Mouse (Mus musculus): ENCODE data around the gene Klf2.

Klf2 gene

DNA sequence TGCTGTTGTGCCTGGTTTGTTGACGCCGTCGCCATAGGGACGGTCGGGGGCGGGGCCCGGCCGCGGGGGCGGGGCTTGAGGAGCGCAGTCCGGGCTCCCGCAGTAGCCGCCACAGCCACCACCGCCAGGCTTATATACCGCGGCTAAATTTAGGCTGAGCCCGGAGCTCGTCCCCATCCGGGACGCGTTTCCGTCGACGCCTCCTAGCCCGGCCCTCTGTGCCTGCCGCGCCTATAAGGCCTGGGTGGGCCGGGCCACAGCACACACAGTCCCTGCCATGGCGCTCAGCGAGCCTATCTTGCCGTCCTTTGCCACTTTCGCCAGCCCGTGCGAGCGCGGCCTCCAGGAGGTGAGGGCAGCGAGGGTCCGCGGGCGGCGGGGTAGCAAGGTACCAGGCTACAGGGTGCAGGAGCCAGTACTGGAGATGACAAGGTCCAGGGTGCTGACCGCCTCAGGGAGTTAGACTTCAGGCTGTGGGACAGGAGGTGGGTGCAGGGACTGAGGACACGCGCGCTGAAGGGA, at the start of gene Klf2:
Gene Klf2 (plus strand): TSS at position 233 of the 522 bp plus-strand sequence.
- peak; percentile 74 for DNase-seq (ENCODE audit: low spot score)

DNA sequence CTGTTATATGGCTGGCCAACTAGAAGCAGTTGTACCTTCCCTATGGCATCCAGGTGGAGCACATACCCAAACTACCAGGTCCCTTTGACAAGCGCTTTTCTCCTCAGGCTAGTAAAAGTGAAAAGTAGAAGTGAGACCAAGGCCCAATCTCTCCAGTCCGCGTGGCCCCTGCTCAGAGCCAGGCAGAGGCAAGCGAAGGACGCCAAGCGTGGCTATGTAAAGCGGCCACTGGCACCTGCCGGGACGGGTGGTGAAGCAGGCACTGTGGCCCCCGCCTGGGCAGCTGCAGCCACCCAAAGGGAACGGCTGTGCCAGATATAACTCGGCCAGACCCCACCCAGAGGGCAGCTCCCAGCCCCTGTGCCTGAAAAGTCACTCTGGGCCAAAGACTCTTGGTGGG, 48.2 kb upstream of the Klf2 start:
- DNase-seq (ENCODE audit: low spot score): no peak

DNA sequence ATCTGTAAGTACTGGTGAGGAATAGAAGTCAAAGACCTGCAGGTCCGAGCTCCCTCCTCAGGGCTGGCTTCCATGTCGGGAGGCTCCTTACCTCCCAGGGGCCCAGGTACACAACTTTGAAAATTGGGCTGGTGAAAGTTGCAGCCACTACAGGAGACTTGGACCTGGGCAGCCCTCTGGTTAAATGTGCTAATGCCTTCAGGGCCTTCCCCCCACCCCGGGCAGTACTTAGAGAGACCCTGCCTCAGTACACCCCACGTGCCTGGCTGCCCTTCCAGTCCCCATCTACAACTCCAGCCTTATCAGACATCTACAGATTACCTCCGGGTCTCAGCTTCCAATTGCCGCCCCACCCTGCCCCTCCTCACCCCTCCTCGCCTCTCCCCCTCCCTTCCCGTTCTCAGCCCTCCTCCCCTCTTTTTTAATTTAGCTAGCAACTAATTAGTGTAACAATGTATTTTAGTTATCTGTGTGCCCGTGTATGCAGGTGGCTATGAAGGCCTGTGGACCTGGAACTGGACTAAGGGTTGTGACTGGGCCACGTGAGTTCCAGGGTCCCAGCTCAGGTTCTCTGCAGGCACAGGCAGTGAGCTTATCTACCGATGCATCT, 47.7 kb upstream of the Klf2 start:
- DNase-seq (ENCODE audit: low spot score): no peak

DNA sequence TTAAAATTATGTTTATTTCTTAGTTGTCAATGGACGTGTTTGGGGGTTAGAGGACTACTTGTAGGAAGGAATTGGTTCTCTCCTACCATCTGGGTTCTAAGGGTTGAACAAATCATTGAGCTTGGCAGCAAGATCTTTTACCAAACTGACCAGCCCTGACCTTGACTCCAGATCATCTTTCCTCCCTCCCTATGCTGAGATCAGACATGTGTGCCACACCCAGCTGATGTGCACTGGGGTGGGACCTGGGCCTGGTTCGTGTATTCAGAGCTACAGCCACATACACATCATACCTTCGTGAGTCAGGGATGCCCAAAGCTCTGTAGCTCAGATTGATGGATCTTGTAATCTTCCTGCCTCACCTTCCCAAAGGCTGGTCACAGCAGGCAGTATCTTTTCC, 47.1 kb upstream of the Klf2 start:
- DNase-seq (ENCODE audit: low spot score): no peak

DNA sequence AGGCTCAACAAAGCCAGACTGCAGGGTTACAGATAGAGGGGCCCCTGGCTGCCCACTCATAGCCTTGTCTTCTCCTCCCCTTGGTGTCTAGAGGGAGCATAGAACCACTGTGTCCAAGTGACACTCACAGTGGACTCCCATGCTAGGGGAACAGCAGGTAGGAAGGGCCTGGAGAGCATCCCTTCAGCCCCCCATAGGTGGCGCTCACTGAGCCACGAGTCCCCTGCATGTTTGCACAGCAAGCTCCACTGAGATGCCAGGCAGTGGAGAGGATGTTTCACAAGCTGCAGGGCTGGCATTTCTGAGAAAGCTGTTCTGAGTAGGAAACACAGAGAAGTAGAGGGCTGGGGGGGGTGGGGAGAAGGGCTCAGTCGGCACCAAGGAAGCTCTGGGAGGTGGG, 46.5 kb upstream of the Klf2 start:
- no peak for DNase-seq (ENCODE audit: low spot score)

DNA sequence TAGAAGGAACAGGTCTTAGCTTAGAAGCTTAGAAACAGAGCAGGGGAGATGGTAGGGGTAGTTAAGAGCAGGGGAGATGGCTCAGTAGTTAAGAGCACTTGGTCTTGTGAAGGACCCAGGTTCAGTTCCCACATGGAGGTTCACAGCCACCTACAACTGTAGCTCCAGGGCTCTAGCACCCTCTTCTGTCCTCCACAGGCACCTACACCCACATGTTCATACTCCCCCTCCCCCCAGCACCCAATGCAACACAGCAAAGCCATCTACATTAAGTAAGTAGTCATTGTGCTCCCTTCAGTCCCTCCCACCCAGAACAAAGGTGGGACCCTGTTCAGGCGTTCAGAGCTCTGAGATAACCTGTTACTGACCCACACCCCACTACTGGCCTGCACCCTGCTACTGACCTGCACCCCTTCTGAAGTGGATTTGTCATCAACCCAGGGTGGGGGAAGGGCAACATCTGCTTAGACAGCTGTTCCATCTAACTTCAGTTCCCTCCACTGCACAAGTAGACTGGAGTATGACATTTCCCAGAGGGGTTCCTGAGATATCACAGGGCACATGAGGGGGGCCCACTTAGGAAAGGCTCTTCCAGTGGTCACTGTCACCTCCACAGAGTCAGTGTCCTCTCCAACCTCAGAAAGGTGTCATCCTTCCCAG, 45.6 kb upstream of the Klf2 start:
- DNase-seq (ENCODE audit: low spot score): no peak

DNA sequence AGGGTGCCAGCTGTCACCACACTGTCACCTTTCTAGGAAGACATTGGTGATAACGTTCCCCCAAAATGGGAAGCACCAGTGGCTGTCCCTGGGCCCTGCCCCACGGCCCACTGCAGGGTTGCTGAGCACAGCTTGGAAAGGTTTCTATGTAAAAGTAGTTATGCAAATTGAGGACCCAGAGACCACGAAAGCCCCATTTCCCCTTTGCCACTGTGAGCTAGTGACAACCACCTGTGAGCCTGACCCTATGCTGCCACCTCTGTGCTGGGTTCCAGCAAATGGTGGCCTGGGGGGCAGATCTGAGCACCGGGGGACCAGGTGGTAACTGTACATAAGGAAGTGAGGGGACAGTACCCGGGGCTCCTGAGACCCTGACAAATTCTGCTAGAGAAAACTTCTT, 45.0 kb upstream of the Klf2 start:
- DNase-seq (ENCODE audit: low spot score): no peak

DNA sequence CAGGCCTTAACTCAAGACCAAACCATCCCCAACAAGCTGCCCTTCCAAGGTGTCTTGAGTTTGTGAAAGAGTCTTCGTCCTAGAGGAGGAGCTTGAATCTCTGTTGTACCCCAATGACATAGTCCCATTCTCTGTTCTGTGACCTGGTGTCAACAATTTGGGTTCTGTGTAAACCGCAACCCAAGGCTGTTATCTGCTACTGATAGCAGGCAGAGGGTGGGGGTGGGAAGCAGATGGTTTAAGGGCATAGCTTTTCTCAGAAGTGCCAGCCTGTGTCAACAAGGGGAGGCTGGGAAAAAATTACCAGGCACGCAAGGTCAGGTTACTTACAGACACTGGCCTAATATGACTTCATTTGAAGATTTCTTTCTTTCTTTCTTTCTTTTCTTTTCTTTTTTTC, 41.6 kb upstream of the Klf2 start:
- DNase-seq (ENCODE audit: low spot score): peak; percentile 37

DNA sequence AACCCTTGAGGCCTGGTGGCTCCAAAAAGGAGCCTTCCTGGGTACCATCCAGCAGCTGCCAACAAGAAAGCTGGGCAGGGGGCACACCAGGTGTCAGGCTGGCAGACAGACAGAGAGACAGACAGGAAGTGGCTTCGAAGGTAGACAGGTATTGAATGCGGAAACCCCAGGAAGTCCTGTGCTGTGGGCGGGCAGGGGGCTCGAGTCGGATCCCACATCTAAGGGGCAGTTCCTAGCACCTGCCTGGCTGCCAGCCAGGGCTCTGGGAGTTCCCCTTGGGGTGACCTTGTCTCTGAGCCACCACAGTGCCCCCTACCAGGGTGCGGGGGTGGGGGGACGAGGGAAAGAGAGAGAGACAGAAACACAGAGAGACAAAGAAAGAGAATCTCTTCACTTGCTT, 39.7 kb upstream of the Klf2 start:
- DNase-seq (ENCODE audit: low spot score): no peak

DNA sequence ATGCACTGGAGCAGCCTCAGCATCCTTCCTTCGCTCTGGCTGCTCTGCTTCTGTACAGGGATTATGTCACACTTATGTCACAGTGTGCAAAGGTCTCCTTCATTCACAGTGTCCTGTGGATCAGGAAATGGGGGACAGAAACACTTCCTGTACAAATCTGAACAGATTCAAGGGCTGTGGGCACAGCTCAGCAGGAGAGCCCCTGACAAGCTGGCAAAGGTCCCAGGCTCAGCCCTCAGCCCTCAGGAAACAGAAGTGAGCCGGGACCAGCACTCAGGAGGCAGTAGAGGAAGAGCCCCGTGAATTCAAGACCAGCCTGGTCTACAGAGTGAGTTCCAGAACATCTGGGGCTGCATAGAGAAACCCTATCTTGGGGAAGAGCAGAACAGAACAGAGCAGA, 37.2 kb upstream of the Klf2 start:
- no peak for DNase-seq (ENCODE audit: low spot score)

DNA sequence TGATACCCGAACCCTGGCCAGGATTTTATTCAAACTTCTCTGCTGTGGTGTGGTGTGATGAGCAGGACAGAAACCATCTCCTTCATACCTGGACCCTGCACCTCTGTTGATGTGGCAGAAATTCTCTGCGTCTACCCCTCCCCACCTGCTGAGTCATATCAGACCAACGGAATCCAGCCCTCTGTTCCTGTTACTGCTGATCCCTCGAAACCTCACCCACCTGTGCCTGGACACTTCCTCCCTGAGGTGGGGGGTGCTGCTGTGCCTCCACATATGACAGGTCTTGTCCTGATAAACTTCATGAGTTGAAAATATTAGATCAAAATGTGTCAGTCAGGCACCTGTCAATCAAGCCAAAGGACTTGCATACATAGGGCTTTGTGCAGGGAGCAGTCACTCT, 33.5 kb upstream of the Klf2 start:
- no peak for DNase-seq (ENCODE audit: low spot score)

DNA sequence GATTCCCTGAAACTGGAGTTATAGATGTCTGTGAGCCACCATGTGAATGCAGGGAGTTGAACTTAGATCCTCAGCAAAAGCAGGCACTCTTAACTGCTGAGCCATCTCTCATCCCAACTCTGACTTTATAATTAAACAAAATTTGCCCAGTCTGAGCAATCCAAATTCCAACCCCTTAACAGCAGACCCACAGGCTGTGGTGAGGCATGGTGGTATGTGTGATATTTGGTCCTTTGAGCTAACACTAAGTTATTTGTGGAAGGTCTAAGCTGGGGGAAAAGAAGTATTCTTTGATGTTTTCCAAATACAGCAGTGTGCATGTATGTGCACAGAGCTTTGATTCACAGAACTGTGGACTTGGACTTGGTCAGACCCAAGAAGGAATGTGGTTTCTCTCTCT, 29.8 kb upstream of the Klf2 start:
- no peak for DNase-seq (ENCODE audit: low spot score)

DNA sequence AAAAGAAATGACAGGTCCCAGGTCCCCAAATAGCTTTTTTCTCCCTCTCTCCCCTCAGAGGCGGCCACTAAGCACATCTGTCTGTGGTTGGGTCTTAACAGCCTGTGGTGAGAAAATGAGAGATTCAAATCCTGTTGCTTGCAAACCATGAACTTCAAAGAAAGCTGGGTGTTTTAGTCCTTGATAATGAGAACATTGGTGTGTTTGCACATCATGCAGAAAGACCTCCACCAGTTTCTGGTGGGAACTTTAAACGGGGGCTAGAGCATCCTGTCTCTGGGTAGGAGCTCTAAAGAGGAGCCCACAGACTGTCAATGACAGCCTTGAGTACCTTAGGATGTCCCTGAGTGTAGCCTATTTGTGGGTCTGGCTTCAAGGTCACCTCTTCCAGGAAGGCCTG, 27.7 kb upstream of the Klf2 start:
- DNase-seq (ENCODE audit: low spot score): no peak

DNA sequence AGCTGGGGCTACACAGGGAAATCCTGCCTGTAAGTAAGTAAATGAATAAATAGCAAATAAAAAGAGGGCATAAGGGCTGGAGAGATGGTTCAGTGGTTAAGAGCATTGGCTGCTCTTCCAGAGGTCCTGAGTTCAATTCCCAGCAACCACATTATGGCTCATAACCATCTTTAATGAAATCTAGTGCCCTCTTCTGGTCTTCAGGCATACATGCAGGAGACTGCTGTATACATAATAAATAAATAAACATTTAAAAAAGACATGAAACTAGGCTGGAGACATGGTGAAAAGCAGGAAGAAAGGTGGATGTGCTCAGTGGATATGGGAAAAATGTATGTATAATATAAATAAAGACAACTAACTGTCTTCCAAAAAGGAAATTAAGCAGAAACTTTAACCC, 25.5 kb upstream of the Klf2 start:
- no peak for DNase-seq (ENCODE audit: low spot score)

DNA sequence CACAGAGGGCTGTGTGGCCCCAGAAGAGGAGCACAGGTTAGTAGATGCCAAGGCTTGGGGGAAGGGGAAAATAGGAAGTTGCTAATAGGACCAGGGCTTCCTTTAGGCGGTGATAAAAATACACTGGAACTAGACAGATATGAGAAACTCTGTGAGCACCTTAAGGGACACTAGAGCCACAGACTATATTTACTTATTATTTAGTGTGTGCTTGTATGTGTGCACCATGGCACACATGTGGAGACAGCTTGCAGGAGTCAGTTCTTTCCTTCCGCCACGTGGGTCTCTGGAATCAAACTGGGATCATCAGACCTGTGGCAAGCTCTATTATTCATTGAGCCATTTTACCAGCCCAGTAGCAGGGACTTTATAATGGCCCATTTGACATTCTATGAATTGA, 23.7 kb upstream of the Klf2 start:
- DNase-seq (ENCODE audit: low spot score): no peak

DNA sequence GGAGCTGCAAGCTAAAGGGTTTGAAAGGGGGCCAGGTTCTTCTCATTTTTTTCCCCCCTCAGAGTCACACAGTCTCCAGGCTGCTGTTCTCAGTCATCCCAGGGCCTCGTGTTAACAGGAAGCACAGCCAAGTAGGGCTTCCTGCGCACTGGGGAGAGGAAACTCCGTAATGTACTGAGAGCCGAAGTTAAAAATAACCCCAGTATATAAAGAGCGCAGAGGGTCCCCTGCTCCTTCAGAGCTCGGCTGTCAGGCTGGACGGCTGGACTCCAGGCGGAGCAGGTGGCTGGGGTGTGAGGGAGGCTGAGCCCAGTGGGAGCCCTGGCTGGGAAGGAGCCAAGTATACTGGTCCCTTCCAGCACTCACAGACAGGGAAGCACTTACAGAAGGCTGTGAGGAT, 23.2 kb upstream of the Klf2 start:
- no peak for DNase-seq (ENCODE audit: low spot score)

DNA sequence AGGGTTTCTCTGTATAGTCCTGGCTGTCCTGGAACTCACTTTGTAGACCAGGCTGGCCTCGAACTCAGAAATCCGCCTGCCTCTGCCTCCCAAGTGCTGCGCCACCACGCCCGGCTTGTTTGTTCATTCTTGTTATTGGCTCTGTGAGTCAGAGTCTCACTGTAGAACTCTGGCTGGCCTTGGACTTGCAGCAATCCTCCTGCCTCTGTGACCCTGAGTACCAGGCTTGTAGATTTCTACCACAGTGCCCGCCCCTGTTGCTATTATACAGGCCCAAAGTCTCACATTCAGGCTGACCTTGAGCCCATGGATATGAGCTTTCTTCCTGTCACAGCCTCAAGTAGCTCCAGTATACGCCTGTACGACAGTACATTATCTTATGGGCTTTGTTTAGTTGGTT, 22.3 kb upstream of the Klf2 start:
- no peak for DNase-seq (ENCODE audit: low spot score)

DNA sequence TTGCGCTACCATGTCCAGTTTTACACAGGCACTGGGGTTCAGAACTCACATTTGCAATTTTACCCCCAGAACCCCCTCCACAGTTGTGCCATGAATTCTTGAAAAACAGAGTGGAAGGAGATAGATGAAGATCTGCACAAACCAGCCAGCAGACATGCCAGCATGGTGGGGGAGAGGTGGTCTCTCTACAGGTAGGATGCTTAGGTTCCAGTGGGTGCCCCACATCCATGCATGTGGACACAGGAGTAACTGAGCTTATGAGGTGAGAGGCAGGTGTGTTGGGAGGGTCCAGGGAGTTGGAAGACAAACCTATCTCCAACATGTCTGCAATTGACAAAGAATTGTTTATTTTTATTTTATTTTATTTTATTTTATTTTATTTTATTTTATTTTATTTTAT, 19.9 kb upstream of the Klf2 start:
- DNase-seq (ENCODE audit: low spot score): no peak

DNA sequence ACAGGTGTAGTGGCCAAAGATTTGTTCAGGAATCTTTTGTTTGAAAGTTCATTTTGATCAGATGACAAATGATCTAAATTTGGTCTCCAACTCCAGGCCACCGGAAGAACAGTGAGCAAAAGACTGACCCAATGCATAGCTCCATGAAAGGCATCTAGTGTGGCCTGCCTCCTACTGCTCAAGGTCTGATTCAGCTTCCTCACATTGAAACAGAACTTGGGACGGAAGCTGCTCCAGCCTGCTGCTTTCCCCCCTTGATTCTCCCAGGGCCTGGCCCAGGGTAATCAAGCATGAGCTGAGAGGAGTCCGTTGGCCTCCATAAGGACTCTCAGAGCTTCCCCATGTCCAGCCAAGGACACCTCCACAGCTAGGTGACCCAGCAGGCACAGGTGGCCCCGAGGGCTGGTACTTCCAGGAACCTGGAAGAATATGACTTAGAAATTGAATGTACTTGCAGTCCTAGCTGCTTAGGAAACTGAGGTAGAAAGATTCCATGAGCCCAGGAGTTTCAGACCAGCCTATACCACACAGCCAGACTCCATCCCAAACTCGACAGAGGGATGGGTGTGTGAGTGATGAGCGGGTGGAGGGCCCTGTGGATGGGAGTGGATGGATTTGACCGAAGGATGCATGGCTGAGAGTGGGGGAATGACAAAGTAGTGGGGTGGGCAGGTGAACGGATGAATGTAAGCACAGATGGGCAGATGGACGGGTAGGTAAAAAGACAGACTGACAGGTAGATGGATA, 18.0 kb upstream of the Klf2 start:
- DNase-seq (ENCODE audit: low spot score): no peak

DNA sequence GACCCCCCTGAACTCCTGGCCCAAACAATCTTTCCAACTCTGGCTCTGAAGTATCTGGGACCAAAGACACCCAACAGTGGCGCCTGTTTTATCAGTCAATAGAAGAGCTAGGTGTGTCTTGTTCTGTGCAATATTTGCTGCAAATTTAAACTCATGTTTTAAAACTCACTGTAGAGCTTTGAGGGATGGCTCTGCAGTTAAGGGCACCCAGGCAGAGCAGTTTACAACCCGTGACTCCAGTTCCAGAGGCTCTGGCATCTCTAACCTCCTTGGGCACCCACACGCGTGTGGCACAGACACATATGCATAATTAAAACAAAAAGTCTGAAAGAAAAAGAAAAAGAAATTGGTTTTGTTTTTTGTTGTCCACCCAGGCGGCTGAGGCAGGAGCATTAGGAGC, 17.3 kb upstream of the Klf2 start:
- DNase-seq (ENCODE audit: low spot score): no peak

DNA sequence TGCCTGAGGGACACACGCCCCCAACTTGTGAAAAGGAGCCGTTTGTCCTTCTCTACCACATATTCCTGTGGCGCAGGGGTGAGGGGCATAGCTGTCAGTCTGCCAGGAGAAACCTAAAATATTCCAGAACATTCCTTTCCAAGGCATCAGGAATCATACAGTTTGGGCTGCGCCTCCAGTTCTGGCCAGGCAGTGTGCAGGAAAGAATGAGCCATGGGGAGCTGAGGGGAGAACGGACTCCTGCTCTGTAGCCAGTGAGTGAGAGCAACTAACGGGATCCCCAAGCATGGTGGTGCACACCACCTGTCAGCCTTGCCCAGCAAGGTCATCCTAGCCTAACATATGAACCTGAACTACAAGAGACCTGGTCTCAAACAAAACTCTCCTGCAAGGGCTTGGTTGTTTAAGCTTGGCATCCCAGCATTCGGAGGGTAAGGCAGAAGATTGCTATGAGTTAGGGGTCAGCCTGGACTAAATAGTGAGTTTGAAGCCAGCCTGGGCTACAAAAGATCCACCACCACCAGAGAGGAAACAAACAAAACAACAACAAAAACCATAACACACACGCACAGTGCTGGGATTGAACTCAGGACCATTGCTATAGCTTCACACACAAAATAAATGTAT, 15.7 kb upstream of the Klf2 start:
- DNase-seq (ENCODE audit: low spot score): no peak

DNA sequence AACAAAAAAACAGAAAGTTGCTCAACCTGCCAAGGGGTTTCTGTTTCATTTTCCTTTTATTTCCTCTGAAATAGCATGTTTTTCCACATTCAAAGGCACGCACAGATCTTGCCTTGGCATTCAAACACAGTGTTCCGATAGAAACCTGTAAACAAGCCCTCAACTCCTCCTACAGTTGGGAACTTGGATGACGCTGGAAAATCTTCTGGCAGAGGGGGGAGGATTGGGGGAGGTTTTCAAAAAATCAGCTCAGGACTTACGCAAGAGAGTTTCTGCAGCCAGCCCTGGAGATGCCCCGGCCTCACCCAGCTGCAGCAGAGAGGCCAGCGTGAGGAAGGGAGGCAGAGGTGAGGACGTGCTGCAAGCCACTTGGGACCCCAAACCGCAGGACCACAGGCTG, 15.2 kb upstream of the Klf2 start:
- no peak for DNase-seq (ENCODE audit: low spot score)
